Mouse (Mus musculus): ENCODE results near the gene A930002H24Rik. TPM values are rescaled to one million over a fixed set of nuclear protein-coding genes. Genes with fewer than 3 reads are reported as not detected.
A peak's percentile ranks its signal among the peaks of the same experiment; 100 is the strongest.

A930002H24Rik gene
- not detected in 2 replicates for polyA plus RNA-seq (2012; rRNA removed)

DNA sequence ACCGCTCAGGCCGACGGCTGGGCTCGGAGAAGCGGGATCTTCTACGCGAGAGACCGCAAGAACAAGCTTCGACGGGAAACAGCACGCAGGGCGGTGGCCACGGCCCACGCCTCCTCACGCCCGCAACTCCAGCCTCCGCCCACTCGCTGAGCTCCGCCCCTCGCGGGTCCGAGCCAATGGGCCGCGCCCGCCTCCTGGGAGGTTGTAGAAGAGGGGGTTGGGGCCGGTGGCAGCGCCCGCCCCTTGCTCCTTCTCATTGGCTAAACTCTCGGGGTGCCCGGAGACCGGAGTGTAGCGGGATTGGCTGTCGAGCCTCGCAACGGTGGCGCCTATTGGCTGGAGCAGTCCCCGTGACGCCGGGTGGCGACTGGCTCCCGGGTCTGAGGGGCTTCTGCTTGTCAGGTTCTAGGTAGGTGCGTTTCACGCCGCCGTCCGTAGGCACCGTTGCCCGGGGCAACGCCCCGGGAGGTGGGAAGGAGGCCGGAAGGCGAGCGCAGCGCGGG, at the start of gene A930002H24Rik:
A930002H24Rik (minus strand) TSS at position 145 of the 503 bp plus-strand sequence.
- Histone ChIP-seq H3K27me3 (ENCODE audit: control insufficient read depth, insufficient read depth, low read length) (peaks cover 7% of the 10 kb centered on the region; the same call in 1 of the 2 replicates), H3K27ac (ENCODE audit: insufficient read depth, low read depth, low read length) (peak within 1 kb of the TSS; percentile 46), H3K36me3 (ENCODE audit: control insufficient read depth, insufficient read depth, low read length) (no peaks in the 10 kb centered on the region), H3K4me1 (ENCODE audit: control insufficient read depth, insufficient read depth, insufficient read length, low read length) (peaks cover 5% of the 10 kb centered on the region; the same call in 1 of the 2 replicates), H3K4me3 (ENCODE audit: low read depth, low read length) (peak within 1 kb of the TSS; percentile 98)
- TF ChIP-seq POLR2A (IDR thresholded peaks at IDR 0.05; ENCODE audit: low read depth, low read length) (peak; percentile 44; the same call in 1 of the 2 replicates), CTCF (IDR thresholded peaks at IDR 0.05; ENCODE audit: extremely low read depth, insufficient read length, insufficient replicate concordance, low read depth, low read length) (no peak)
- under 1% methylated on average over 55 of the region's 55 CpGs for WGBS

DNA sequence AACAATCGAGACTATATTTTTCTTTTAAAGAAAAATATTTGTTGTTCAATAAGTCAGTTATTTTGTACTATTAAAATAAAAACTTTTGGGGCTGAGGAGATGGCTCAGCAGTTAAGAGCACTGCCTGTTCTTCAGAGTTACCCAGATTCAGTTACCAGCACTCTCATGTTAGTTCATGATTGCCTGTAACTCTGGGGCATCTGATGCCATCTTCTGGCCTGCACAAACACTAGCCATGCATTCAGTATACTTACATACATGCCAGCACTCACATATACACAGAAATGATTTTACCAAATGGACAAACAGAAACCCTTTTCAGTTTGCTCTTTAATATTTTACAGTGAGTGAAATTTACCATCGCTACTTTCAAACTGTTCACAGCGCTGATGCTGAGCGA, 45.7 kb upstream of the A930002H24Rik start:
- Histone ChIP-seq H3K27me3 (ENCODE audit: control insufficient read depth, insufficient read depth, low read length) (no peaks in the 10 kb centered on the region), H3K36me3 (ENCODE audit: control insufficient read depth, insufficient read depth, low read length) (peaks cover 2% of the 10 kb centered on the region; the same call in 1 of the 2 replicates), H3K4me1 (ENCODE audit: control insufficient read depth, insufficient read depth, insufficient read length, low read length) (no peaks in the 10 kb centered on the region), H3K27ac (ENCODE audit: insufficient read depth, low read depth, low read length) (no peak overlapping the region), H3K4me3 (ENCODE audit: low read depth, low read length) (no peak overlapping the region)
- no peak for TF ChIP-seq POLR2A (IDR thresholded peaks at IDR 0.05; ENCODE audit: low read depth, low read length)
- no peak for TF ChIP-seq CTCF (IDR thresholded peaks at IDR 0.05; ENCODE audit: extremely low read depth, insufficient read length, insufficient replicate concordance, low read depth, low read length)
- WGBS, result 95% methylated on average over 4 of the region's 4 CpGs

DNA sequence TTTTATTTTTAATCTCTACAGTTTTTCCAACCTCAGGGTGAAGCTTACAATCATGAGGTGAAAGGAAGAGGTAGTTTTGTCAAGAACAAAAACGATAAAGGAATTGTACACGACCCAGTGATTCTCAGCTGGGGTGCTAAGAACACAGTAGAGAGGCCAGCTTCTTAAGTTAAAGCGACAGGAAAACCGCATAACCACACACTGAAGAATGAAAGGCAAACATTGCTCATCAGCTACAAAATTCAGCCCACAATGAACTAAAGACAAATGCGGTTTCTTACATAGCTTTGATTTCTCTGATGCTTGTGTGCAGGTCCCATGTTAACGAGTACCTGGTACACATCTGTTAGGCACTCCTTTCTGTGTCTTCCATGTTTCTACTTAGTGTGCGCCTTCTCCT, 33.5 kb upstream of the A930002H24Rik start:
- Histone ChIP-seq H3K4me1 (ENCODE audit: control insufficient read depth, insufficient read depth, insufficient read length, low read length) (no peaks in the 10 kb centered on the region), H3K27ac (ENCODE audit: insufficient read depth, low read depth, low read length) (no peak overlapping the region), H3K4me3 (ENCODE audit: low read depth, low read length) (no peak overlapping the region), H3K27me3 (ENCODE audit: control insufficient read depth, insufficient read depth, low read length) (no peaks in the 10 kb centered on the region), H3K36me3 (ENCODE audit: control insufficient read depth, insufficient read depth, low read length) (no peaks in the 10 kb centered on the region)
- 83% methylated on average over 7 of the region's 7 CpGs for WGBS
- TF ChIP-seq POLR2A (IDR thresholded peaks at IDR 0.05; ENCODE audit: low read depth, low read length) (no peak), CTCF (IDR thresholded peaks at IDR 0.05; ENCODE audit: extremely low read depth, insufficient read length, insufficient replicate concordance, low read depth, low read length) (no peak)

DNA sequence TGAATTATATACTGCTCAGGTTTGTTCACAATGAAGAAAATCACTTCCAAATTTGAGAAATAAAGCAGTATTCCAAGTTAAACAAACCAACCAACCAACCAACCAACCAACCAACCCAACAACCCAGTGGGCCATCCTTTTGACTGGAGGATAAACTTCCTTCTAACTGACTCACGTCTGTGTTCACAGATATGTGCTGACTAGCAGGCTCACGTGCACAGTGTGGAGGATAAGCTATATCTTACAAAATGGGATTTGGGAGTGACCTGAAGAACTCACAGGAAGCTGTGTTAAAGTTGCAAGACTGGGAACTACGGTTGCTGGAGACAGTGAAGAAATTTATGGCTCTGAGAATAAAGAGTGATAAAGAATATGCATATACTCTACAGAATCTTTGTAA, 32.2 kb upstream of the A930002H24Rik start:
- WGBS, result 59% methylated on average over 3 of the region's 3 CpGs
- H3K4me3 ChIP-seq (ENCODE audit: low read depth, low read length), result no peak overlapping the region
- H3K27me3 ChIP-seq (ENCODE audit: control insufficient read depth, insufficient read depth, low read length), result no peaks in the 10 kb centered on the region
- H3K27ac ChIP-seq (ENCODE audit: insufficient read depth, low read depth, low read length), result no peak overlapping the region
- no peaks in the 10 kb centered on the region for H3K36me3 ChIP-seq (ENCODE audit: control insufficient read depth, insufficient read depth, low read length)
- H3K4me1 ChIP-seq (ENCODE audit: control insufficient read depth, insufficient read depth, insufficient read length, low read length), result no peaks in the 10 kb centered on the region
- TF ChIP-seq POLR2A (IDR thresholded peaks at IDR 0.05; ENCODE audit: low read depth, low read length) (no peak), CTCF (IDR thresholded peaks at IDR 0.05; ENCODE audit: extremely low read depth, insufficient read length, insufficient replicate concordance, low read depth, low read length) (no peak)

DNA sequence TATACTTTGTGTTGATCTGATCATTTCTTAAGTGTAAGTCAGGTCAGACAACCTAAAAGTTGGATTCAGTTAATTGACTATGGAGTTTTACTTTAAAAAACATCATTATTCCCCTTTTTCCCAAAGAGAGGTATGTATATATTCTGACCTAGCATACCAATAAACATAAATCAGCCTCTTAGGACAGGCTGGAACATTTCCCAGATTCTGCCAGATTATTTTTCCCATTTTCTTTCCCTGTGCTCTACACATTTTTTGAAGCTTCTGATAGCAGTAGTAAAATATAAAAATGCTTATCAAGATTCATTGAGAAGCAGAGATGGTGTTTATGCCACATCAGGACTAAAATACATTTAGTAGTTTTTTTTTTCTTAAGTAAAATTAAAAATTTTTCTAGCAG, 27.0 kb upstream of the A930002H24Rik start:
- TF ChIP-seq CTCF (IDR thresholded peaks at IDR 0.05; ENCODE audit: extremely low read depth, insufficient read length, insufficient replicate concordance, low read depth, low read length) (no peak), POLR2A (IDR thresholded peaks at IDR 0.05; ENCODE audit: low read depth, low read length) (no peak)
- H3K36me3 ChIP-seq (ENCODE audit: control insufficient read depth, insufficient read depth, low read length), result no peaks in the 10 kb centered on the region
- no peaks in the 10 kb centered on the region for H3K27me3 ChIP-seq (ENCODE audit: control insufficient read depth, insufficient read depth, low read length)
- H3K27ac ChIP-seq (ENCODE audit: insufficient read depth, low read depth, low read length), result no peak overlapping the region
- no peaks in the 10 kb centered on the region for H3K4me1 ChIP-seq (ENCODE audit: control insufficient read depth, insufficient read depth, insufficient read length, low read length)
- H3K4me3 ChIP-seq (ENCODE audit: low read depth, low read length), result no peak overlapping the region

DNA sequence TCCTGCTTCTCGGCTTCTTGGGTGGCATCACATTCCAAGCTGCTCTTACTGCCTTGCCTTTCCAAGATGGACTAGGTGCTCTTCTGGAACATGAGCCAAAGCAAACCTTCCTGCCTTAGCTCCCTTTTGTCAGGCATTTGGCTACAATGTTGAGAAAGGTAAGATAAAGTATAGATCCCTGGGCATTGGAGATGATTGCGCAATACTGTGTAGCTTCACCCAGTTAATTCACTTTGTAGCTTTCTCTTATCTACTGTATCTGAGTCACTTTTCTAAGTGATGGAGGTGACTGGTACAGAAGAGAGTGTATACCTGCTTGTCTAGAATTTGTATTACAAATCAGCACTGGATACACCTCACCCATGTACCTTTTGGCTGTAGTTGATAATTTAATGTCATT, 23.4 kb upstream of the A930002H24Rik start:
- Histone ChIP-seq H3K4me3 (ENCODE audit: low read depth, low read length) (no peak overlapping the region), H3K36me3 (ENCODE audit: control insufficient read depth, insufficient read depth, low read length) (no peaks in the 10 kb centered on the region), H3K27ac (ENCODE audit: insufficient read depth, low read depth, low read length) (no peak overlapping the region), H3K27me3 (ENCODE audit: control insufficient read depth, insufficient read depth, low read length) (no peaks in the 10 kb centered on the region), H3K4me1 (ENCODE audit: control insufficient read depth, insufficient read depth, insufficient read length, low read length) (no peaks in the 10 kb centered on the region)
- no peak for TF ChIP-seq POLR2A (IDR thresholded peaks at IDR 0.05; ENCODE audit: low read depth, low read length)
- no peak for TF ChIP-seq CTCF (IDR thresholded peaks at IDR 0.05; ENCODE audit: extremely low read depth, insufficient read length, insufficient replicate concordance, low read depth, low read length)
- 97% methylated on average over 2 of the region's 2 CpGs for WGBS

DNA sequence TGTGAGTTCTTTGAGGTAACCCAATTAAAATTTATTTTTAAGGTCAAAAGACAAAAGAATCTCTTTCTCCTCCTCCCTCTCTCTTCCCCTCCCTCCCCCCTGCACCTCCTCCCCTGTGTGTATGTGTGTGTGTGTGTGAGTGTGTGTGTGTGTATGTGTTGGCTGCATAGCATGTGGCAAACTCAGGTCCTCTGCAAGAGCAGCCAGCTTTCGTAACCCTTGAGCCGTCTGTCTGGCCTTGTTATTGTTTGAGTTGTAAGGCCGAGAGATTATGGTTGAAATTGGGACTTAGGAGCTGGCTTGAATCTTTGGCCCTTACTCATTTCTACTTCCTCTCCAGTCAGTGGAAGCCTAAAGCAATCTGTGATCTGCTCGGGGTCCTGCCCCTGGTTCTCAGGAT, 16.4 kb upstream of the A930002H24Rik start:
- H3K4me1 ChIP-seq (ENCODE audit: control insufficient read depth, insufficient read depth, insufficient read length, low read length), result no peaks in the 10 kb centered on the region
- H3K27me3 ChIP-seq (ENCODE audit: control insufficient read depth, insufficient read depth, low read length), result no peaks in the 10 kb centered on the region
- no peaks in the 10 kb centered on the region for H3K36me3 ChIP-seq (ENCODE audit: control insufficient read depth, insufficient read depth, low read length)
- 70% methylated on average over 4 of the region's 4 CpGs for WGBS
- H3K4me3 ChIP-seq (ENCODE audit: low read depth, low read length), result no peak overlapping the region
- TF ChIP-seq POLR2A (IDR thresholded peaks at IDR 0.05; ENCODE audit: low read depth, low read length), result no peak
- TF ChIP-seq CTCF (IDR thresholded peaks at IDR 0.05; ENCODE audit: extremely low read depth, insufficient read length, insufficient replicate concordance, low read depth, low read length), result no peak
- no peak overlapping the region for H3K27ac ChIP-seq (ENCODE audit: insufficient read depth, low read depth, low read length)
